Mouse (Mus musculus) heart, adult 2 months (tissue): Measurements from ENCODE around the gene Gnai2.
"Not testable (repeated sequence)": the region's sequence is repeated elsewhere in the genome, so short reads cannot be mapped to it uniquely, and the experiment has no call there.

Source experiments
- CTCF ChIP-seq: fragments of 200-600 bp; IDR thresholded peaks from 2 replicates; pipeline ENCODE4 v1.8.1; 2022; ENCODE audit warnings: antibody characterized with exemption, mild to moderate bottlenecking, moderate library complexity
- POLR2A ChIP-seq: fragments of 200-500 bp; IDR thresholded peaks from 2 replicates; pipeline ENCODE4 v1.6.1; 2011; ENCODE audit warnings: mild to moderate bottlenecking, low read depth, low read length, control low read depth; ENCODE audit not compliant: insufficient read depth

DNA sequence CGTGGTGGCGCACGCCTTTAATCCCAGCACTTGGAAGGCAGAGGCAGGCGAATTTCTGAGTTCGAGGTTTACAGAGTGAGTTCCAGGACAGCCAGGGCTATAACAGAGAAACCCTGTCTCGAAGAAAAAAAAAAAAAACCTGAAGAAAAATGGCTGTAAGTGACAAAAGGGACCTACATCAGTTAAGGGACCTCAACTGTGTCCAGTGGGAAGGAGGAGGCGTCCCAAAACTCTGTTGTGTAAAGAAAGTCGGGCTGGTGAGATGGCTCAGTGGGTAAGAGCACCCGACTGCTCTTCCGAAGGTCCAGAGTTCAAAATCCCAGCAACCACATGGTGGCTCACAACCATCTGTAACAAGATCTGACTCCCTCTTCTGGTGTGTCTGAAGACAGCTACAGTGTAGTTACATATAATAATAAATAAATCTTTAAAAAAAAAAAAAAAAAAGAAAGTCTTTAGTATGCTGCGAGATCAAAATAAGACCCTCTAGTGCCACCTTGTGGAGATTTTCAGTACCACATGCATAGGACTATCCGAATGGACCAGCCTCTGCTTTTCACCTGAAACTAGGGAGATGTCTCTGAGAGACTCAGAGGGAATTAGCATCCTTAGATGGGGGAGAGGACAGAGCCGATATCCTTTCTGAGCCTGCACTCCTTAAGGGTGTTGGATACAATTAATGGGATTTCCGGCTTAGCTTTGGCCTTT lies 42.8 kb upstream of the Gnai2 start:
- not testable (repeated sequence) for TF ChIP-seq POLR2A
- TF ChIP-seq CTCF = peak; percentile 79
